In the genomic region with DNA sequence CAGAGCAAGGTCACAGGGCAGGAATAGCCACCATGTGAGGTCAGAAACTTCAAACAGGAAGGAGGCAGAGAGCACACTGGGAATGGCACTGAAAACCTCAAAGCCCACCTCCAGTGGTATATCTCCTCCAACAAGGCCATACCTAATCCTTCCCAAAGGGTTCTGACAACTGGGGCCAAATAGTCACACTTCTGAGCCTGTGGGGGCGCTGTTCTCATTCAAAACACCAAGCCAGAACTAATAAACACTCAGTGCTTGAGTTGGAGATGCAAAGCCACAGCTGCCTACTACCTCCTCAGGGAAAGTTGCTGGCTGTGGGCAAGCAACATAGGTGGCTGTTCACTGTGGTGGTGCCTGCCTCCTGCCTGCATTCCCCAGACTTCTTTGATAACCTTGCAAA, we compare ENCODE assay signal across 20 mouse cellular contexts.
DNase-seq lines count a peak whose midpoint lies in the region; ATAC-seq and TF ChIP-seq lines count a peak whose summit lies in the region.
"Had no signal": no experiment of that assay in that cellular context is flagged by ENCODE, and none has a peak within 500 bp of the region (broad histone marks: within the 10 kb centered on the region; RNA-seq: fewer than 3 reads in every experiment).

No protein-coding gene starts in this region.

- no peak for TF ChIP-seq EP300 in lung, postnatal 0 days (IDR thresholded peaks at IDR 0.05)
- no peak for TF ChIP-seq EP300 in ES-Bruce4 (IDR thresholded peaks at IDR 0.05; ENCODE audit: insufficient read depth, low read depth, low read length)

- H3K4me3 ChIP-seq in gastrocnemius, adult 2 months = no peak overlapping the region
- H3K4me3 ChIP-seq in lung, postnatal 0 days (ENCODE audit: low read depth, low read length) = no peak overlapping the region
- no peak overlapping the region for H3K4me3 ChIP-seq in ES-Bruce4 (ENCODE audit: low read depth, low read length)
- no peak overlapping the region for H3K4me3 ChIP-seq in hindbrain, embryonic 14.5 days (replicated peaks; ENCODE audit: low read length)
- H3K4me3 ChIP-seq: embryonic facial prominence, embryonic 13.5 days; limb, embryonic 12.5 days; lung, embryonic 15.5 days; midbrain, embryonic 15.5 days; neural tube, embryonic 13.5 days; stomach, embryonic 15.5 days had no signal

- no peaks in the 10 kb centered on the region for H3K27me3 ChIP-seq in lung, postnatal 0 days (replicated peaks; ENCODE audit: insufficient read depth, low read length)
- no peaks in the 10 kb centered on the region for H3K27me3 ChIP-seq in ES-Bruce4 (ENCODE audit: control insufficient read depth, insufficient read depth, low read length, poor library complexity, severe bottlenecking)
- no peaks in the 10 kb centered on the region for H3K27me3 ChIP-seq in hindbrain, embryonic 14.5 days (ENCODE audit: control insufficient read depth, insufficient read depth, low read length)
- H3K27me3 ChIP-seq: embryonic facial prominence, embryonic 13.5 days; limb, embryonic 12.5 days; lung, embryonic 15.5 days; midbrain, embryonic 15.5 days; neural tube, embryonic 13.5 days; stomach, embryonic 15.5 days had no signal

- H3K9ac ChIP-seq in lung, postnatal 0 days (replicated peaks; ENCODE audit: low read depth) = no peak overlapping the region
- H3K9ac ChIP-seq in ES-Bruce4 (ENCODE audit: low read depth, poor library complexity, severe bottlenecking) = no peak overlapping the region
- no peak overlapping the region for H3K9ac ChIP-seq in hindbrain, embryonic 14.5 days
- H3K9ac ChIP-seq: embryonic facial prominence, embryonic 13.5 days; limb, embryonic 12.5 days; lung, embryonic 15.5 days; midbrain, embryonic 15.5 days; neural tube, embryonic 13.5 days; stomach, embryonic 15.5 days had no signal

- ATAC-seq in lung, postnatal 0 days = no peak
- no peak for ATAC-seq in hindbrain, embryonic 14.5 days (ENCODE audit: low FRiP score)
- ATAC-seq: forebrain, embryonic 16.5 days; midbrain, embryonic 15.5 days had no signal

- H3K27ac ChIP-seq in gastrocnemius, adult 2 months = no peak overlapping the region
- H3K27ac ChIP-seq in lung, postnatal 0 days (ENCODE audit: low read length) = no peak overlapping the region
- H3K27ac ChIP-seq in ES-Bruce4 (ENCODE audit: insufficient read depth, low read length) = no peak overlapping the region
- no peak overlapping the region for H3K27ac ChIP-seq in hindbrain, embryonic 14.5 days
- H3K27ac ChIP-seq: embryonic facial prominence, embryonic 13.5 days; limb, embryonic 12.5 days; lung, embryonic 15.5 days; midbrain, embryonic 15.5 days; neural tube, embryonic 13.5 days; stomach, embryonic 15.5 days had no signal

- no peaks in the 10 kb centered on the region for H3K9me3 ChIP-seq in lung, postnatal 0 days (ENCODE audit: low read length)
- no peaks in the 10 kb centered on the region for H3K9me3 ChIP-seq in ES-Bruce4 (replicated peaks; ENCODE audit: control insufficient read depth, insufficient read depth, low read length, poor library complexity, severe bottlenecking)
- no peaks in the 10 kb centered on the region for H3K9me3 ChIP-seq in hindbrain, embryonic 14.5 days (ENCODE audit: control insufficient read depth, low read length)
- H3K9me3 ChIP-seq: embryonic facial prominence, embryonic 13.5 days; limb, embryonic 12.5 days; lung, embryonic 15.5 days; midbrain, embryonic 15.5 days; neural tube, embryonic 13.5 days; stomach, embryonic 15.5 days had no signal

- TF ChIP-seq CTCF in gastrocnemius, adult 2 months (IDR thresholded peaks at IDR 0.05) = peak; percentile 46
- TF ChIP-seq CTCF in lung, postnatal 0 days (IDR thresholded peaks at IDR 0.05) = peak; percentile 62
- peak; percentile 15 for TF ChIP-seq CTCF in ES-Bruce4 (IDR thresholded peaks at IDR 0.05; ENCODE audit: low read depth, low read length)

- DNase-seq in gastrocnemius, adult 2 months = no peak
- DNase-seq in gastrocnemius, postnatal 4 days (ENCODE audit: low spot score in 2 of 2) = no peak
- DNase-seq in lung, postnatal 0 days (ENCODE audit: low spot score) = no peak
- DNase-seq in lung, postnatal 10 days = no peak
- DNase-seq in embryo, embryonic 10.5 days (ENCODE audit: low spot score) = peak; percentile 41
- DNase-seq in frontal cortex, adult 2 months (ENCODE audit: extremely low spot score in 1 of 2, low spot score in 1 of 2) = no peak
- DNase-seq in hindbrain, embryonic 14.5 days (ENCODE audit: low spot score) = no peak
- DNase-seq: adrenal gland, adult 8-10 months; heart, adult 18-20 months; heart, postnatal 36 days; kidney, adult 18-20 months; right cerebral cortex, postnatal 25 days had no signal

- intact Hi-C loops in gastrocnemius, adult 2 months (cut with DNase I) = loop anchor here (2.0 kb wide), 1 partner anchor 309 kb away; no protein-coding TSS in a partner anchor

- no peak for TF ChIP-seq POLR2A in ES-Bruce4 (IDR thresholded peaks at IDR 0.05; ENCODE audit: insufficient read depth, low read length)

- no peaks in the 10 kb centered on the region for H3K4me1 ChIP-seq in lung, postnatal 0 days (ENCODE audit: insufficient read depth, low read depth, low read length)
- H3K4me1 ChIP-seq in ES-Bruce4 (ENCODE audit: control insufficient read depth, insufficient read depth, low read length) = no peaks in the 10 kb centered on the region
- no peaks in the 10 kb centered on the region for H3K4me1 ChIP-seq in hindbrain, embryonic 14.5 days (replicated peaks; ENCODE audit: control insufficient read depth, insufficient read depth, low read length)
- H3K4me1 ChIP-seq: limb, embryonic 12.5 days; midbrain, embryonic 15.5 days; neural tube, embryonic 13.5 days; stomach, embryonic 15.5 days had no signal

- 5% methylated on average over 1 of the region's 1 CpGs for WGBS in lung, postnatal 0 days
- WGBS in hindbrain, embryonic 14.5 days = 11% methylated on average over 1 of the region's 1 CpGs

- no peak overlapping the region for H3K4me2 ChIP-seq in lung, postnatal 0 days (replicated peaks; ENCODE audit: low read depth, low read length)
- no peak overlapping the region for H3K4me2 ChIP-seq in hindbrain, embryonic 14.5 days (replicated peaks)
- H3K4me2 ChIP-seq: embryonic facial prominence, embryonic 13.5 days; limb, embryonic 12.5 days; lung, embryonic 15.5 days; midbrain, embryonic 15.5 days; neural tube, embryonic 13.5 days; stomach, embryonic 15.5 days had no signal

- H3K36me3 ChIP-seq in lung, postnatal 0 days (ENCODE audit: insufficient read depth, low read length) = no peaks in the 10 kb centered on the region
- no peaks in the 10 kb centered on the region for H3K36me3 ChIP-seq in ES-Bruce4 (ENCODE audit: control insufficient read depth, insufficient read depth, low read length, poor library complexity, severe bottlenecking)
- H3K36me3 ChIP-seq in hindbrain, embryonic 14.5 days (replicated peaks; ENCODE audit: control insufficient read depth, insufficient read depth) = no peaks in the 10 kb centered on the region
- H3K36me3 ChIP-seq: embryonic facial prominence, embryonic 13.5 days; limb, embryonic 12.5 days; lung, embryonic 15.5 days; neural tube, embryonic 13.5 days; stomach, embryonic 15.5 days had no signal
